Mouse (Mus musculus): ENCODE data around the gene Sorbs1. TPM values are rescaled to one million over a fixed set of nuclear protein-coding genes. Genes with fewer than 3 reads are reported as not detected.

Gene Sorbs1
- polyA plus RNA-seq, 1 experiment from 2014 or later: 97.2 TPM

DNA sequence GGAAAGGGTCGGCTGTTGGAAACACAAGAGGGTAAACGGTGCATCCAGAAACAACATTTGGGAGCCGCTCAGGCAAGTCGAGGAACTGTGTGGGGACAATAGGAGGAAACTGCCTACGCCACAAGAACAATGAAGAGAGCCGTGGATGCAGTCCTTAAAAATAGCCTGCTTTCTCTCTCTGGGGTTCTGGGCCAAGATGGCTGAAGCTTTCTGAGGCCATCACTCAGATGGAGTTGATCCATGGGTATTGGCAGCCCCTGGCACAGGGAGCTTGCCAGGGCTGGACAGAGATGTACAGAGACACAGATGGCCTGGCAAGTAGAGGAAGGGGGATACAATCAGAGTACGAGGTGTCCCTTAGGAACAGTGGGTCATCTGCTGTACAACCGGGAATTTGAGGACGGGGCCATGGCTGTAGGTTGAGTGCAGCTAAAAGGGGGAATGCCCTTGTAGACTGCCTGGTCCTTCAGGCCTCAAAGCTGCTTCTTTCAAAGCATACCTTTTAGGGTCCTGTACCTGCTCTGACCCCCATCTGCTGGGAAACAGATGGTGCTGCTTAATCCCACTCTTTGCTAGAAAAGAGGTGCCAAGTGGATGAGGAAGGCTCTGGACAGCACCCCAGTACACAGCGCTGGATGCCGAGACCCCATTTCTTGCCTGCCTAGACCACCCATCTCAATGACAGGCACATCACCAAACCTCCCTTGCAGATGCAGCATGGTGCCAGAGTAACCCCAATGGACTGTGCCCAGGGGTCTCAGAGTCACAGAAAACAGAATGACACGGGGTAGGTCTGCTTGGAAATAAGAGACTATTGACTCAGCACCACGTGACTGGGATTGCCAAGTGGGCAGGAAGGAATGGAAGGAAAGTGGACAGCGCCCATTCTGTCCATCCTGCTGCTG is 117.6 kb downstream of the Sorbs1 start:
- Histone ChIP-seq H3K27me3 (ENCODE audit: control insufficient read depth, insufficient read depth, low read length) (no peaks in the 10 kb centered on the region), H3K4me1 (replicated peaks; ENCODE audit: control insufficient read depth, insufficient read depth, low read length) (no peaks in the 10 kb centered on the region), H3K9me3 (ENCODE audit: control insufficient read depth, low read length) (no peaks in the 10 kb centered on the region), H3K27ac (ENCODE audit: low read depth, low read length) (no peak overlapping the region), H3K4me2 (replicated peaks; ENCODE audit: low read depth, low read length) (no peak overlapping the region), H3K9ac (ENCODE audit: low read depth, low read length) (no peak overlapping the region), H3K36me3 (ENCODE audit: control insufficient read depth, insufficient read depth, low read length) (no peaks in the 10 kb centered on the region), H3K4me3 (ENCODE audit: low read depth, low read length) (no peak overlapping the region)
- ATAC-seq (ENCODE audit: low FRiP score) (no peak), DNase-seq (ENCODE audit: low spot score) (no peak)
- 70% methylated on average over 14 of the region's 14 CpGs for WGBS

DNA sequence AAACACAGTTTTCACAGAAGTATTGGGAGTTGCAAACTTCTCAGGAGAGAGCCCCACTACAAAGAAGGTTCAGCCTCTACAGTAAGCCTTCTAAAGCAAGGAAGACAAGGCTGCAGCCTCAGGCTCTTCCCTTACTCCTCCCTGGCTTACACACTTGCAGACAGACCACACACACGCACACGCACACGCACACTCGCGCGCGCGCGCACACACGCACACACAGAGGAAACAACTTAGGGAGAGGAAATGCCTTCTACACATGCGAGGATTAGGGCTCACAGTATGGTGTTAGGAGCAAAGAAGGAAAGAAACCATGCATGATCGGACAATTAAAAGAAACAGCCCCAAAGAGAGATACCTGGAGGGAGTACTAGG is 118.3 kb downstream of the Sorbs1 start:
- H3K9me3 ChIP-seq (ENCODE audit: control insufficient read depth, low read length): no peaks in the 10 kb centered on the region
- no peaks in the 10 kb centered on the region for H3K27me3 ChIP-seq (ENCODE audit: control insufficient read depth, insufficient read depth, low read length)
- H3K4me2 ChIP-seq (replicated peaks; ENCODE audit: low read depth, low read length): no peak overlapping the region
- DNase-seq (ENCODE audit: low spot score) (no peak), ATAC-seq (ENCODE audit: low FRiP score) (no peak)
- WGBS: 90% methylated on average over 12 of the region's 12 CpGs
- no peaks in the 10 kb centered on the region for H3K4me1 ChIP-seq (replicated peaks; ENCODE audit: control insufficient read depth, insufficient read depth, low read length)
- H3K9ac ChIP-seq (ENCODE audit: low read depth, low read length): no peak overlapping the region
- H3K27ac ChIP-seq (ENCODE audit: low read depth, low read length): no peak overlapping the region
- no peaks in the 10 kb centered on the region for H3K36me3 ChIP-seq (ENCODE audit: control insufficient read depth, insufficient read depth, low read length)
- H3K4me3 ChIP-seq (ENCODE audit: low read depth, low read length): no peak overlapping the region

DNA sequence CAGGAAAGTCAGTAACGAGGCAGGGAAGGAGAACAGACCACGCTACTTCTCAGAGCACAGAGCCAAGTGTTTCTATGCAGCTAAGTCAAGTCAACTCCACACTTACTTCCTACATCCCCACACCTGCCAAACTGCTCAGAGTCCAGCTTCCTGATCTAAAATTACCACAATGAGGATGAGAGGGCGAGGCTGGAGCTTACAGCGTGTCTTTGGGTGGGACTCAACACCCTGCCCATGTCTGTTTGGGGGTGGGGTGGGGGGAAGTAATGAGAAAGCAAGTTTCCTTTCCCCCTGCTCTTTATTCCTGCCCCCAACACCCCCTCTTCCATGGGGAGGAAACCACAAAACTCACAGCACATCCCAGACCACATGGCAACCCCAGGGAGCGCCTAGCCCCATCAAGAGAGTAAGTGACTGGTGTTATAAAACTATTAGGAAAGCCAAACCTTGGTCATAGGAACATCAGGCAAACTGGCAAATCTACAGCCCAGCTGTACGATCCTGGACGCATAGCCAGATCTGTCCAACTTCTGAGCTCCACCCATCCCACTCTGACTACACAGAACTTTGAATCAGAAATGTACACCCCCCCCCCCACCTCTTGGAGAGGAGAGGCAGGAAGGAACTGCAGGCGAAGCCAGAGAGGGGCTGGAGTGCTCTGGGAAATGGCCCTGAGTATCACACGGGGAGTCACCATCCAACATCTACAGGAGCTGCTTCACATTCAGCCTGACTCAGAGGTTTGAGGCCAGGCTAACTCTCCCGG is 118.8 kb downstream of the Sorbs1 start:
- no peaks in the 10 kb centered on the region for H3K4me1 ChIP-seq (replicated peaks; ENCODE audit: control insufficient read depth, insufficient read depth, low read length)

DNA sequence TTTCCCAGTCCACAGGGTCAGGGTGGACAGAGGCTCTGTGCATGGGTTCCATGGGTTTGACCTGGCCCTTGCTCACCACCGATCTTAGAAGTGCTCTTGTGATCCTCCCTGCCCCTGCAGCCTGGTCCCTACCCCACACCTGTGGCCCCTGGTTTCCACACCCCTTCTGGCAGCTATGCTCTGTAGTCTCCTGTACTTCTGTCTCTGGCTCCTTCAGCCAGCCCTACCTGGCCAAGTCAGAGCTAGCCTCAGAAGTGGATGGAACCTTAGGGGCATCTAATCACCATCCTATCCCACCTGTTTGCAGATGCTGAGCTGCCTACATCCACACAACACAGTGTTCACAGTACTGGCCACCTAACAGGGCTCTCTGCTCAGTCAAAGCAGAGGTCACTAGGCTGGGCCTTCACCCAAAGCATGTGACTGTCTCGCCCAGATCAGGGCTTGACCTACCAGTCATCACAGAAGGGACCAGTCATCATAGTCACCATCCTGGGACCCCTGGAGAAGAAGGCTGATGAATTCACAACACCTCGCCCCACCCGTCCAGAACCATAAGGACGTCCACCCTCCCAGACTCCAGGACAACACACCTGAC is 120.7 kb downstream of the Sorbs1 start:
- ATAC-seq (ENCODE audit: low FRiP score): no peak
- DNase-seq (ENCODE audit: low spot score): no peak
- H3K9ac ChIP-seq (ENCODE audit: low read depth, low read length): no peak overlapping the region
- H3K4me1 ChIP-seq (replicated peaks; ENCODE audit: control insufficient read depth, insufficient read depth, low read length): no peaks in the 10 kb centered on the region
- no peak overlapping the region for H3K4me3 ChIP-seq (ENCODE audit: low read depth, low read length)
- no peaks in the 10 kb centered on the region for H3K9me3 ChIP-seq (ENCODE audit: control insufficient read depth, low read length)
- H3K27me3 ChIP-seq (ENCODE audit: control insufficient read depth, insufficient read depth, low read length): no peaks in the 10 kb centered on the region
- no peak overlapping the region for H3K27ac ChIP-seq (ENCODE audit: low read depth, low read length)
- H3K4me2 ChIP-seq (replicated peaks; ENCODE audit: low read depth, low read length): no peak overlapping the region
- H3K36me3 ChIP-seq (ENCODE audit: control insufficient read depth, insufficient read depth, low read length): no peaks in the 10 kb centered on the region
- WGBS: 87% methylated on average over 5 of the region's 5 CpGs

More for the DNA sequence above, 118.8 kb downstream of the Sorbs1 start:
- H3K4me3 ChIP-seq (ENCODE audit: low read depth, low read length): no peak overlapping the region
- no peak for DNase-seq (ENCODE audit: low spot score)
- no peaks in the 10 kb centered on the region for H3K9me3 ChIP-seq (ENCODE audit: control insufficient read depth, low read length)
- no peak overlapping the region for H3K27ac ChIP-seq (ENCODE audit: low read depth, low read length)
- no peak overlapping the region for H3K4me2 ChIP-seq (replicated peaks; ENCODE audit: low read depth, low read length)
- WGBS: 80% methylated on average over 10 of the region's 10 CpGs
- H3K9ac ChIP-seq (ENCODE audit: low read depth, low read length): no peak overlapping the region
- H3K27me3 ChIP-seq (ENCODE audit: control insufficient read depth, insufficient read depth, low read length): no peaks in the 10 kb centered on the region
- no peaks in the 10 kb centered on the region for H3K36me3 ChIP-seq (ENCODE audit: control insufficient read depth, insufficient read depth, low read length)
- no peak for ATAC-seq (ENCODE audit: low FRiP score)

DNA sequence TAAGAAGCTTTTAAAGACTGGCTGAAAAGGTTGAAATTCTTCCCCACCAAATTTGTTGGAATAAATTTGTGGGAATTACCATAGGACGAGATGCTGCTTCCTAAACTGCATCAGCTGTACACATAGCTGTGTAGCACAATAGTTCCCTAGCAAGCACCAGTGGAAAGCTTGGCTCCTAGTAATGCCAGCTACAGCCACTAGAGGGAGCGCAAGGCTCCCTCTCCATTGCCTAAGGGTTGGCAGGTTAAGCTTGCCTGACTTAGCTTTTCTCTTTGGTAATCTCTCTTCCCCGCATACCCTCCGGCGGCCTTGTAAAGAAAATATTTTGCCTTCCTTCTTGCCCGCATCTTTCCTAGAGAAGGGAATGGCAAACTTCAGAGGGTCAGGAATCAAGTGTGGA is 122.1 kb downstream of the Sorbs1 start:
- no peaks in the 10 kb centered on the region for H3K9me3 ChIP-seq (ENCODE audit: control insufficient read depth, low read length)
- H3K4me2 ChIP-seq (replicated peaks; ENCODE audit: low read depth, low read length): no peak overlapping the region
- H3K27ac ChIP-seq (ENCODE audit: low read depth, low read length): no peak overlapping the region
- no peak overlapping the region for H3K9ac ChIP-seq (ENCODE audit: low read depth, low read length)
- peak; percentile 91 for DNase-seq (ENCODE audit: low spot score)
- no peaks in the 10 kb centered on the region for H3K36me3 ChIP-seq (ENCODE audit: control insufficient read depth, insufficient read depth, low read length)
- H3K27me3 ChIP-seq (ENCODE audit: control insufficient read depth, insufficient read depth, low read length): no peaks in the 10 kb centered on the region
- H3K4me1 ChIP-seq (replicated peaks; ENCODE audit: control insufficient read depth, insufficient read depth, low read length): no peaks in the 10 kb centered on the region
- H3K4me3 ChIP-seq (ENCODE audit: low read depth, low read length): no peak overlapping the region
- ATAC-seq (ENCODE audit: low FRiP score): peak; percentile 76
- WGBS: 24% methylated on average over 6 of the region's 6 CpGs

DNA sequence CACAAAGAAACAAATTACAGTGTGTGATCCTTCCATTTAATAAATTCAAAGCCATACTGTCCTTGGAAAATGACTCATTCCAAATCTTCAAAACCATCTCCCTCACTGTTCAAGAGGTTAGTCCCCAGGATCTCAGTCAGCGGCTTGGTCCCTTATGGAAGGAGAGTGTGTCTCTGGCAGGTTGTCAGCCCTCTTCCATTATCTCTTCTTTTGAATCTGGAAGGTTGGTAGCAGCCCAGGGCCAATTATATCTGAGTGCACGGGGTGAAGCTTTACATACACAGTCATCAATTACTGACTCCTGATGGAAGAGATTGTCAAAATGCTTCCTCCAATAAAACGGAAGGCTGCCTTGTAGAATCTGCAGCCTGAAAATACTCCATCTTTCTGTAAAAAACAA is 126.7 kb downstream of the Sorbs1 start:
- ATAC-seq (ENCODE audit: low FRiP score) (no peak), DNase-seq (ENCODE audit: low spot score) (no peak)
- no peak overlapping the region for H3K27ac ChIP-seq (ENCODE audit: low read depth, low read length)
- H3K27me3 ChIP-seq (ENCODE audit: control insufficient read depth, insufficient read depth, low read length): no peaks in the 10 kb centered on the region
- no peak overlapping the region for H3K4me2 ChIP-seq (replicated peaks; ENCODE audit: low read depth, low read length)
- H3K4me1 ChIP-seq (replicated peaks; ENCODE audit: control insufficient read depth, insufficient read depth, low read length): no peaks in the 10 kb centered on the region
- 86% methylated on average over 3 of the region's 3 CpGs for WGBS
- H3K4me3 ChIP-seq (ENCODE audit: low read depth, low read length): no peak overlapping the region
- no peaks in the 10 kb centered on the region for H3K36me3 ChIP-seq (ENCODE audit: control insufficient read depth, insufficient read depth, low read length)
- no peaks in the 10 kb centered on the region for H3K9me3 ChIP-seq (ENCODE audit: control insufficient read depth, low read length)
- H3K9ac ChIP-seq (ENCODE audit: low read depth, low read length): no peak overlapping the region

DNA sequence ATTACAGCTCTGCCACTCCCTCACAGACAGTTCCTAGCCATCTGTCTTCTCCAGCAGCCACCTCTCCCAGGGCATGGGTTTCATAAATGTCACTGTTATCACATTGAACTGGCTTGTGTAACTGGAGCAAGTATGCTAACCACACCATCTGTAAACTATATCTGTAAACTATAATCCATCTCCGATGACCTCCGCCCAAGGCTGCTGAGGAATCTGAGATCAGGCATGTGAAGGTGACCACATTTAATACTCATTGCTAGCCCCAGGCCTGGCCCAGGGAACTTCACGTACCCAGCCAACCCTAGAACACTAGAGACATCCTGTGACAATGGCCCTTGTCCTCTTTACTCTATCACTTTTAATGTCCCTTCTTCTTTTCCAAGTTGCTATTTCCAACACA is 128.2 kb downstream of the Sorbs1 start:
- no peak for ATAC-seq (ENCODE audit: low FRiP score)
- H3K9me3 ChIP-seq (ENCODE audit: control insufficient read depth, low read length): no peaks in the 10 kb centered on the region
- H3K36me3 ChIP-seq (ENCODE audit: control insufficient read depth, insufficient read depth, low read length): no peaks in the 10 kb centered on the region

DNA sequence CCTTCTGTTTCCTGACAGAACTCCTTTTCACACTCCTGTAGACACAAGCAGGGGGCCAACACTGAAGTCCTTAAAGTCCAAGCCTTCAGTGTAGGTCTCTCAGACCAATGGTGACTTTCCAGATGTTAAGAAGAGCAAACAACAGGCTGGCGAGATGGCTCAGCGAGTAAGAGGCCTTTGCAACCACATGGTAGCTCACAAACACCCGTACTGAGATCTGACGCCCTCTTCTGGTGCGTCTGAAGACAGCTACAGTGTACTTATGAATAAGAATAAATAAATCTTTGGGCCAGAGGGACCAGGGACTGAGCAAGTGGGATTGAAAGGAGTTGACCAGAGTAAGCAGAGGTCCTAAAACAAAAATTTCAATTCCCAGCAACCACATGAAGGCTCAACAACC is 129.6 kb downstream of the Sorbs1 start:
- H3K36me3 ChIP-seq (ENCODE audit: control insufficient read depth, insufficient read depth, low read length): no peaks in the 10 kb centered on the region
- 38% methylated on average over 5 of the region's 5 CpGs for WGBS
- no peak overlapping the region for H3K4me2 ChIP-seq (replicated peaks; ENCODE audit: low read depth, low read length)
- no peak overlapping the region for H3K4me3 ChIP-seq (ENCODE audit: low read depth, low read length)
- H3K9me3 ChIP-seq (ENCODE audit: control insufficient read depth, low read length): no peaks in the 10 kb centered on the region
- peak; percentile 18 for DNase-seq (ENCODE audit: low spot score)
- H3K9ac ChIP-seq (ENCODE audit: low read depth, low read length): no peak overlapping the region
- H3K4me1 ChIP-seq (replicated peaks; ENCODE audit: control insufficient read depth, insufficient read depth, low read length): no peaks in the 10 kb centered on the region; the same call in 1 of the 2 replicates
- no peaks in the 10 kb centered on the region for H3K27me3 ChIP-seq (ENCODE audit: control insufficient read depth, insufficient read depth, low read length)
- ATAC-seq (ENCODE audit: low FRiP score): no peak
- H3K27ac ChIP-seq (ENCODE audit: low read depth, low read length): no peak overlapping the region

More for the DNA sequence above, 128.2 kb downstream of the Sorbs1 start:
- WGBS: 97% methylated on average over 3 of the region's 3 CpGs
- no peaks in the 10 kb centered on the region for H3K27me3 ChIP-seq (ENCODE audit: control insufficient read depth, insufficient read depth, low read length)
- H3K9ac ChIP-seq (ENCODE audit: low read depth, low read length): no peak overlapping the region
- DNase-seq (ENCODE audit: low spot score): no peak
- H3K4me2 ChIP-seq (replicated peaks; ENCODE audit: low read depth, low read length): no peak overlapping the region
- no peaks in the 10 kb centered on the region for H3K4me1 ChIP-seq (replicated peaks; ENCODE audit: control insufficient read depth, insufficient read depth, low read length)
- no peak overlapping the region for H3K4me3 ChIP-seq (ENCODE audit: low read depth, low read length)
- no peak overlapping the region for H3K27ac ChIP-seq (ENCODE audit: low read depth, low read length)

Measured in hindbrain, embryonic 11.5 days (tissue).